In genomic region chr11:118342400-118342981, GRCm38 (mm10) we compare ENCODE assay signal across 10 mouse cellular contexts. TPM values are rescaled to one million over a fixed set of nuclear protein-coding genes. Genes with fewer than 3 reads are reported as not detected.
DNase-seq lines count a peak whose midpoint lies in the region; ATAC-seq lines count a peak whose summit lies in the region.
"Had no signal": no experiment of that assay in that cellular context is flagged by ENCODE, and none has a peak within 500 bp of the region (broad histone marks: within the 10 kb centered on the region; RNA-seq: fewer than 3 reads in every experiment).

Cep295nl (minus strand) TSS chr11:118342500.

- peak within 1 kb of the TSS; percentile 47; the same call in 1 of the 2 replicates for H3K27ac ChIP-seq in heart, embryonic 10.5 days
- no peak within 1 kb of the TSS for H3K27ac ChIP-seq in heart, embryonic 11.5 days (ENCODE audit: low read depth, low read length)
- H3K27ac ChIP-seq in hindbrain, embryonic 13.5 days: peak within 1 kb of the TSS; percentile 62
- H3K27ac ChIP-seq in midbrain, embryonic 14.5 days (replicated peaks; ENCODE audit: low read depth, low read length): peak within 1 kb of the TSS; percentile 60
- H3K27ac ChIP-seq in liver, embryonic 12.5 days: no peak within 1 kb of the TSS

- H3K9ac ChIP-seq in heart, embryonic 11.5 days (ENCODE audit: low read depth, low read length): no peak within 1 kb of the TSS
- H3K9ac ChIP-seq in hindbrain, embryonic 13.5 days: 0 out of 2 replicates have a peak within 1 kb of the TSS, but pooled peaks have one; percentile 24
- no peak within 1 kb of the TSS for H3K9ac ChIP-seq in midbrain, embryonic 14.5 days (replicated peaks; ENCODE audit: low read length)
- no peak within 1 kb of the TSS for H3K9ac ChIP-seq in liver, embryonic 12.5 days

- intact Hi-C loops in left cerebral cortex, postnatal 36 days (cut with DNase I): no loop called here

- H3K27me3 ChIP-seq in heart, embryonic 10.5 days (ENCODE audit: insufficient read depth, poor library complexity, severe bottlenecking): no peaks in the 10 kb centered on the region
- no peaks in the 10 kb centered on the region for H3K27me3 ChIP-seq in heart, embryonic 11.5 days (ENCODE audit: control insufficient read depth, insufficient read depth, low read length)
- no peaks in the 10 kb centered on the region for H3K27me3 ChIP-seq in hindbrain, embryonic 13.5 days
- no peaks in the 10 kb centered on the region for H3K27me3 ChIP-seq in midbrain, embryonic 14.5 days (ENCODE audit: control insufficient read depth, insufficient read depth, low read length)
- 0 out of 2 replicates have a peak, but pooled peaks cover 9% of the 10 kb centered on the region for H3K27me3 ChIP-seq in liver, embryonic 12.5 days (replicated peaks)

- no peaks in the 10 kb centered on the region for H3K9me3 ChIP-seq in heart, embryonic 10.5 days
- H3K9me3 ChIP-seq in heart, embryonic 11.5 days (replicated peaks; ENCODE audit: control insufficient read depth, low read length): no peaks in the 10 kb centered on the region
- no peaks in the 10 kb centered on the region for H3K9me3 ChIP-seq in hindbrain, embryonic 13.5 days
- H3K9me3 ChIP-seq in midbrain, embryonic 14.5 days (ENCODE audit: control insufficient read depth, low read length): no peaks in the 10 kb centered on the region
- H3K9me3 ChIP-seq in liver, embryonic 12.5 days (replicated peaks): no peaks in the 10 kb centered on the region

- ATAC-seq in heart, embryonic 11.5 days (replicated peaks; ENCODE audit: insufficient number of reproducible peaks, low FRiP score, low TSS enrichment): no peak
- ATAC-seq in hindbrain, embryonic 13.5 days (ENCODE audit: low FRiP score): 0 out of 2 replicates have a peak, but pooled peaks have one; percentile 25
- ATAC-seq in midbrain, embryonic 14.5 days (ENCODE audit: low FRiP score, low TSS enrichment): no peak
- ATAC-seq in liver, embryonic 12.5 days: no peak

- H3K4me3 ChIP-seq in heart, embryonic 10.5 days: no peak within 1 kb of the TSS
- H3K4me3 ChIP-seq in heart, embryonic 11.5 days (ENCODE audit: low read depth, low read length): no peak within 1 kb of the TSS
- H3K4me3 ChIP-seq in hindbrain, embryonic 13.5 days: no peak within 1 kb of the TSS
- H3K4me3 ChIP-seq in midbrain, embryonic 14.5 days (replicated peaks; ENCODE audit: low read depth, low read length): no peak within 1 kb of the TSS
- H3K4me3 ChIP-seq in liver, embryonic 12.5 days: no peak within 1 kb of the TSS

- no peak within 1 kb of the TSS for H3K4me2 ChIP-seq in heart, embryonic 11.5 days
- H3K4me2 ChIP-seq in hindbrain, embryonic 13.5 days: peak within 1 kb of the TSS; percentile 13; the same call in 1 of the 2 replicates
- peak within 1 kb of the TSS; percentile 33 for H3K4me2 ChIP-seq in midbrain, embryonic 14.5 days (ENCODE audit: low read length)
- H3K4me2 ChIP-seq in liver, embryonic 12.5 days: no peak within 1 kb of the TSS

- H3K36me3 ChIP-seq in heart, embryonic 10.5 days: peaks cover 6% of the 10 kb centered on the region; the same call in 1 of the 2 replicates
- H3K36me3 ChIP-seq in heart, embryonic 11.5 days (ENCODE audit: control insufficient read depth, insufficient read depth, low read length): no peaks in the 10 kb centered on the region; the same call in 1 of the 2 replicates
- no peaks in the 10 kb centered on the region for H3K36me3 ChIP-seq in hindbrain, embryonic 13.5 days
- H3K36me3 ChIP-seq in midbrain, embryonic 14.5 days (ENCODE audit: control insufficient read depth, insufficient read depth, low read length): no peaks in the 10 kb centered on the region
- no peaks in the 10 kb centered on the region for H3K36me3 ChIP-seq in liver, embryonic 12.5 days

- WGBS in heart, embryonic 10.5 days: 32% methylated on average over 7 of the region's 7 CpGs
- 27% methylated on average over 7 of the region's 7 CpGs for WGBS in heart, embryonic 11.5 days (ENCODE audit: insufficient replicate concordance)
- WGBS in hindbrain, embryonic 13.5 days: 31% methylated on average over 7 of the region's 7 CpGs
- WGBS in midbrain, embryonic 14.5 days: 24% methylated on average over 7 of the region's 7 CpGs
- WGBS in liver, embryonic 12.5 days (ENCODE audit: insufficient replicate concordance): 39% methylated on average over 7 of the region's 7 CpGs

- H3K4me1 ChIP-seq in heart, embryonic 10.5 days: peaks cover 50% of the 10 kb centered on the region
- H3K4me1 ChIP-seq in heart, embryonic 11.5 days (ENCODE audit: control insufficient read depth, insufficient read depth, low read length): peaks cover 34% of the 10 kb centered on the region
- H3K4me1 ChIP-seq in hindbrain, embryonic 13.5 days (replicated peaks): peaks cover 44% of the 10 kb centered on the region
- peaks cover 20% of the 10 kb centered on the region for H3K4me1 ChIP-seq in midbrain, embryonic 14.5 days (ENCODE audit: control insufficient read depth, insufficient read depth, low read length)
- no peaks in the 10 kb centered on the region for H3K4me1 ChIP-seq in liver, embryonic 12.5 days

- no peak for DNase-seq in heart, embryonic 10.5 days (ENCODE audit: low spot score)
- DNase-seq in R1 (ENCODE audit: low read depth, low spot score): peak; percentile 47
- DNase-seq in midbrain, embryonic 14.5 days: peak; percentile 72
- DNase-seq in left cerebral cortex, postnatal 36 days (ENCODE audit: low spot score in 2 of 2): no peak
- DNase-seq in left cerebral cortex, adult 8-10 months (ENCODE audit: low spot score in 2 of 2): no peak
- DNase-seq: B cell, adult 2 months had no signal

RNA-seq across cellular contexts. Expression of gene Cep295nl, which starts in this region (rescaled TPM):
- polyA plus RNA-seq in heart, embryonic 10.5 days (2016; fragmentation: Nextera tagmentation; extraction: Ambion mirVana): 0.20 and 0.38 TPM in 2 replicates
- polyA plus RNA-seq in heart, embryonic 11.5 days (2014; fragmentation: Nextera tagmentation; extraction: Ambion mirVana): 0.18 and 0.31 TPM in 2 replicates
- polyA plus RNA-seq in hindbrain, embryonic 13.5 days (2015; fragmentation: Nextera tagmentation; extraction: Ambion mirVana): 0.22 and 0.26 TPM in 2 replicates
- 0.21 and 0.22 TPM in 2 replicates for polyA plus RNA-seq in midbrain, embryonic 14.5 days (2014; fragmentation: Nextera tagmentation; extraction: Ambion mirVana)
- 1 to 10 TPM; 1.3 to 1.8 TPM for total RNA-seq in left cerebral cortex, postnatal 36 days (2021)
- polyA plus RNA-seq in liver, embryonic 12.5 days (2016; fragmentation: Nextera tagmentation; extraction: Ambion mirVana): 0.08 and 0.11 TPM in 2 replicates
- total RNA-seq in left cerebral cortex, adult 8-10 months (2022): 1 to 10 TPM in 3 of 4 experiments, under 1 TPM in 1; 0.98 to 3.2 (median 1.5) TPM
- polyA plus RNA-seq: stomach, embryonic 14.5 days had no signal

Comparison
In these comparisons a context has a peak if more than half of its experiments do, and no peak if none do; other contexts are left out.
1. Peak in ATAC-seq, H3K27ac ChIP-seq, H3K9ac ChIP-seq and H3K4me2 ChIP-seq in hindbrain, embryonic 13.5 days; RNA of the gene not detected or under 1 TPM.
2. Peak in DNase-seq, H3K27ac ChIP-seq and H3K4me2 ChIP-seq in midbrain, embryonic 14.5 days; RNA of the gene not detected or under 1 TPM.